Mouse (Mus musculus): ENCODE measurements around the gene Pms2. TPM values are rescaled to one million over a fixed set of nuclear protein-coding genes. Genes with fewer than 3 reads are reported as not detected.

The Pms2 gene
- total RNA-seq (2023), result 10 to 100 TPM in 1 of 2 experiments, 1 to 10 TPM in 1; 7.7 to 13.6 TPM

GRCm38 (mm10) chr5:143909417-143910400 is at the start of gene Pms2, which contains the start of gene Aimp2:
Gene Pms2 (plus strand): TSS chr5:143909964.
Gene Aimp2 (minus strand): TSS chr5:143909847.

GRCm38 (mm10) chr5:143897635-143898330 is 12.0 kb upstream of the Pms2 start, which contains the start of gene Ankrd61:
Gene Ankrd61 (minus strand): TSS chr5:143897685.

GRCm38 (mm10) chr5:143927875-143928274 is 18.1 kb downstream of the Pms2 start, which contains the start of gene Gm42421:
Gene Gm42421 (plus strand): TSS chr5:143928175.

GRCm38 (mm10) chr5:143932831-143933230 is 23.1 kb downstream of the Pms2 start, which contains the start of gene Rsph10b:
Gene Rsph10b (plus strand): TSS chr5:143933035.

Other genes starting within 250 kb of the Pms2 start
- 10 to 100 TPM; 15.4 to 19.3 TPM for gene Usp42, start 177.7 kb upstream of the Pms2 start, total RNA-seq (2023)
- 10 to 100 TPM; 55.3 to 60.3 TPM for gene Eif2ak1, start 92.2 kb upstream of the Pms2 start, total RNA-seq (2023)
- not detected for gene Ankrd61, start 12.3 kb upstream of the Pms2 start, total RNA-seq (2023)
- gene Aimp2, start 117 bp upstream of the Pms2 start, total RNA-seq (2023), result 10 to 100 TPM; 11.5 to 12.8 TPM
- gene Gm42421, start 18.2 kb downstream of the Pms2 start, total RNA-seq (2023), result under 1 TPM in 1 of 2 experiments, not detected in 1; 0.84 TPM
- gene Rsph10b, start 23.1 kb downstream of the Pms2 start, total RNA-seq (2023), result not detected
- gene Ccz1, start 104.9 kb downstream of the Pms2 start, total RNA-seq (2023), result 10 to 100 TPM; 57.7 to 63.0 TPM
- not detected for gene Ocm, start 116.7 kb downstream of the Pms2 start, total RNA-seq (2023)
- 10 to 100 TPM; 18.8 to 20.2 TPM for gene Lmtk2, start 190.5 kb downstream of the Pms2 start, total RNA-seq (2023)

All from monocyte, adult 59 days (primary cell).